Mouse (Mus musculus) embryo, embryonic 11.5 days (tissue): ENCODE results near the gene BC048562.

Source experiments
- DNase-seq: peaks from one replicate; pipeline ENCODE4 v3.0.0-alpha.2; 2012; ENCODE audit warnings: low read depth, low spot score

The BC048562 gene

DNA sequence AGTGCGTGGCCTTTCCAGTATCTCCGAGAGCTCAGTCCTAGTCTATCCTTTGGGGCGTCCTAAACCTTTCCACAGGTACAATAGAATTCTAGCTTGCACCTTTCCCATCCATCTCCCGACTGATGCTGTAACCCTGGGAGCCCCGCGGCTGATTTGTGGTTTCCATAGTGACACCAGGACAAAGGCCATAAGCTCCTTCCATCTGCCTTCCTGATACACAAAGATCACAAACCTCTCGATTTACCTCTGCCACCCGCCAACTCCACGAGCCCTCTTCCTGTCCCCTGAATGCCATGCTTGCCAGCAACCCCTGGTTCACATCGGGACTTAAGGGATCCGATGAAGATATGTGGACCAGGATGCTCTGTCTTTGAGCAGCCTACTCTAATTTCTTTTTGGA, 43.0 kb downstream of the BC048562 start:
- no peak for DNase-seq

DNA sequence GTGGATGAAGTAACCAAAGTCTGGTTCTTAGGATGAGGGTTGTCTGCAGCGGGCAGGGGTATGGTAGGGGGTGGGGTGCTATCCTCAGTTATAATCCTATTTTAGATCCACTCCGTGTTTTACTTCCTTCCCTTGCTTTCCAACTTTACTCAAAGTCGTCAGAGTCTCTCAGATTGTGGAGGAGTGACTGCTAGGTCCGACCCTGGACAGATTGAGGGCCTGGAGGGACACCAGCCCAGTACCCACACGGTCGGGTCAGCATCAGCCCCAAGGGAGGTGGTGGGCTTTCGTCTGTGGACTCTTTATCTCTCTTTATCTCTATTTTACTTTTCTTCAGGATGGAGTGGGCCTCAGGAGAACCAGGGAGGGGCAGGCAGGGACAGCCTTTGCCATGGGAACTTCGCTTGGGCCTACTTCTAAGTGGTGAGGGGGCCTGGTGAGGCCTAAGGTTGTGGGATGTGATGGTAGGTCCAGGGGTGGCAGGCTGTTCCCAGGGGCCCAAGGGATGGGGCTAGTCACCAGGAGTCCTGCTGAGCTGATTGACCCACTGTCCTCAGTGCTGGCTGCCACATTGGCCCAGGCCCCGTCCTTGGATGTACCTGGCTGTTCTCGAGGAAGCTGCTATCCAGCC, 43.6 kb downstream of the BC048562 start, which contains the start of gene Lamb2:
Gene Lamb2, plus strand, starts transcription at position 16 of the 631 bp plus-strand sequence.
- DNase-seq, result peak; percentile 74

GRCm38 (mm10) chr9:108480813-108481519, 44.7 kb downstream of the BC048562 start:
- DNase-seq, result no peak

- no peak for DNase-seq
Observed at GRCm38 (mm10) chr9:108481520-108482210, 45.4 kb downstream of the BC048562 start.

DNA sequence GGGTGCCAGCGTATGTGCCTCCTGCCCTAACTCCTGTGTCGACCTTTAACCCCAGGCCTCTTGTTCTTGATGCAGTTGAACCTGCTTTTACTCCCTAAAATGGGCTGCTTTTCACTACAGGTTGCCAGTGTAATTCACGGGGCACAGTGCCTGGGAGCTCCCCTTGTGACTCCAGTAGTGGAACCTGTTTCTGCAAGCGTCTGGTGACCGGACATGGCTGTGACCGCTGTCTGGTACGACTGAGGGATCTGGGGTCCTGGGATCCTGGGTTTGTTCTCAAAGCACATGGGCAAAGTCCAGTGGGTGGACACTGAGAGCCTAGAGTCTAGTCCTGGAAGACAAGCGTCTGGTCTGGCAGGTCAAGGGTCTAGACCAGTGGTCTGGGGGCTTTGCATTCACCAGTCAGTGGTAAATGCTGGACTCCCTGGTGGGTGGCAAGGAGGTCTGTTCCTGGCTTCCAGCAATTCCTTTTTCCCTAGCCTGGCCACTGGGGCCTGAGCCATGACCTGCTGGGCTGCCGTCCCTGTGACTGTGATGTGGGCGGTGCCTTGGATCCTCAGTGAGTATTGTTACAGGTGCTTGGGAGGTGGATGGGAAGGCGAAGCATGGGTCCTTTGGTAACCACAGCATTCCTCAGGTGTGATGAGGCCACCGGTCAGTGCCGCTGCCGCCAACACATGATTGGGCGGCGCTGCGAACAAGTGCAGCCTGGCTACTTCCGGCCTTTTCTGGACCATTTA, 46.9 kb downstream of the BC048562 start:
- no peak for DNase-seq

- no peak for DNase-seq
Observed at GRCm38 (mm10) chr9:108484021-108484420, 47.7 kb downstream of the BC048562 start.

DNA sequence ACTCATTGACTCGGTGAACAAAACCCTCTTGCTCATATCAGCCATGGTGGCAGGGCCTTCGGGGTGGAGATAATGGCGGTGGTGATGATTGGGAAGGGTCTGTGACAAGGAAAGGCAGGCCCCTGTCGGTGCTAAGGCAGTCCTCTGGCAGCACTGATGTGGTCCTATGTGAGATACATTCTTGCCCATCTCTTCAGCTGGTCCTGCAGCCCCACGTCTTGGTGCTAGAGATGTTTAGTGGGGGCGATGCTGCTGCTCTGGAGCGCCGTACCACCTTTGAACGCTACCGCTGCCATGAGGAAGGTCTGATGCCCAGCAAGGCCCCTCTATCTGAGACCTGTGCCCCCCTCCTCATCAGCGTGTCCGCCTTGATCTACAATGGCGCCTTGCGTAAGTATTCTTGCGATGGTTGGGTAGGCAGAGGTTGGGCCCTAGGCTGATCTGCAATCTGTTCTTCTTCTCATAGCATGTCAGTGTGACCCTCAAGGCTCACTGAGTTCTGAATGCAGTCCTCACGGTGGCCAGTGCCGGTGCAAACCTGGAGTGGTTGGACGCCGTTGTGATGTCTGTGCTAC, 49.1 kb downstream of the BC048562 start:
- no peak for DNase-seq

DNA sequence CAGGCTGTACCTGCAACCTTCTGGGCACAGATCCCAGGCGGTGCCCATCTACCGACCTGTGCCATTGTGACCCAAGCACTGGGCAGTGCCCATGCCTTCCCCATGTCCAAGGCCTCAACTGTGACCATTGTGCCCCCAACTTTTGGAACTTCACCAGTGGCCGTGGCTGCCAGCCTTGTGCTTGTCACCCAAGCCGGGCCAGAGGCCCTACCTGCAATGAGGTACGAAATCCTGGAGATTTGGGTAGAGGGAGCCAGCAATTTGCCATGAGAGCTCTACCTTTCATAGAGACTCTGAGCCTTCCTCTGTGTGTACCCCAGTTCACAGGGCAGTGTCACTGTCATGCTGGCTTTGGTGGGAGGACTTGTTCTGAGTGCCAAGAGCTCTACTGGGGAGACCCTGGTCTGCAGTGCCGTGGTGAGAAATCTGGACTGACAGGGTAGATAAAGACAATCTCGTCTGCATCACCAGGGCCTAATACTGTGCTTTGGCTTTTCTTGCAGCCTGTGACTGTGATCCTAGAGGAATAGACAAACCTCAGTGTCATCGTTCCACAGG, 50.8 kb downstream of the BC048562 start:
- DNase-seq, result no peak

- no peak for DNase-seq
Observed at GRCm38 (mm10) chr9:108488403-108488802, 52.1 kb downstream of the BC048562 start.

DNA sequence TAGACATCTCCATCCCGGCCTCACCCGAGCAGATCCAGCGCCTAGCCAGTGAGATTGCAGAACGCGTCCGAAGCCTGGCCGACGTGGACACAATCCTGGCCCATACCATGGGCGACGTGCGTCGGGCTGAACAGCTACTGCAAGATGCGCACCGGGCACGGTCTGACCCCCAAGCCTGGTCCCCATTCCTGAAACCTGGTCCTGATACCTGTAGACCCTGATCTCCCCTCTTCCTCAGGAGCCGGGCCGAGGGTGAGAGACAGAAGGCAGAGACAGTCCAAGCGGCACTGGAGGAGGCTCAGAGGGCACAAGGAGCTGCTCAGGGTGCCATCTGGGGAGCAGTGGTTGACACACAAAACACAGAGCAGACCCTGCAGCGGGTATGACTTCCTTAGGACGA, 52.9 kb downstream of the BC048562 start:
- no peak for DNase-seq

DNA sequence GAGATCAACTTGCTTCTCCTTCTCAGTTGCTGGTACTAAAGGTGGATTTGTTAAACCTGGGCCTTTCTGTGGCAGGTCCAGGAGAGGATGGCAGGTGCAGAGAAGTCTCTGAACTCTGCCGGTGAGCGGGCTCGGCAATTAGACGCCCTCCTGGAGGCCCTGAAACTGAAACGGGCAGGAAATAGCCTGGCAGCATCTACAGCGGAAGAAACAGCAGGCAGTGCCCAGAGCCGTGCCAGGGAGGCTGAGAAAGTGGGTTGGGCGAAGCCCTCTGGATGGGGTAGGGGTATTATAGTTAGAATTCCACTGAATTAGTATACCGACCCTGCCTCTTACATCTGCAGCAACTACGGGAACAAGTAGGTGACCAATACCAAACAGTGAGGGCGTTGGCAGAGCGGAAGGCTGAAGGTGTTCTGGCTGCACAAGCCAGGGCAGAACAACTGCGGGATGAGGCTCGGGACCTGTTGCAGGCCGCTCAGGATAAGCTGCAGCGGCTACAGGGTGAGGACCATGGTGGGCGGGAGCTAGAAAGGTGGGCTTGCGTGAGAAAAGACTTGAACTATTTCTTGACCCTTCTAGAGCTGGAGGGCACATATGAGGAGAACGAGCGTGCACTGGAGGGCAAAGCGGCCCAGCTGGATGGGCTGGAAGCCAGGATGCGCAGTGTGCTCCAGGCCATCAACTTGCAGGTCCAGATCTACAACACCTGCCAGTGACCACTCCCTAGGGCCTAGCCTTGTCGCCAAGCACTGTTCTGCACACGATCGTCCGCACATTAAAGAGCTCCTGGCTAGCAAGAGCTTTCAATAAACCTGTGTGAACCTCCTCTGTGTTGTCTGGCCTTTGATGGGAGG, 53.6 kb downstream of the BC048562 start:
- DNase-seq, result no peak

DNA sequence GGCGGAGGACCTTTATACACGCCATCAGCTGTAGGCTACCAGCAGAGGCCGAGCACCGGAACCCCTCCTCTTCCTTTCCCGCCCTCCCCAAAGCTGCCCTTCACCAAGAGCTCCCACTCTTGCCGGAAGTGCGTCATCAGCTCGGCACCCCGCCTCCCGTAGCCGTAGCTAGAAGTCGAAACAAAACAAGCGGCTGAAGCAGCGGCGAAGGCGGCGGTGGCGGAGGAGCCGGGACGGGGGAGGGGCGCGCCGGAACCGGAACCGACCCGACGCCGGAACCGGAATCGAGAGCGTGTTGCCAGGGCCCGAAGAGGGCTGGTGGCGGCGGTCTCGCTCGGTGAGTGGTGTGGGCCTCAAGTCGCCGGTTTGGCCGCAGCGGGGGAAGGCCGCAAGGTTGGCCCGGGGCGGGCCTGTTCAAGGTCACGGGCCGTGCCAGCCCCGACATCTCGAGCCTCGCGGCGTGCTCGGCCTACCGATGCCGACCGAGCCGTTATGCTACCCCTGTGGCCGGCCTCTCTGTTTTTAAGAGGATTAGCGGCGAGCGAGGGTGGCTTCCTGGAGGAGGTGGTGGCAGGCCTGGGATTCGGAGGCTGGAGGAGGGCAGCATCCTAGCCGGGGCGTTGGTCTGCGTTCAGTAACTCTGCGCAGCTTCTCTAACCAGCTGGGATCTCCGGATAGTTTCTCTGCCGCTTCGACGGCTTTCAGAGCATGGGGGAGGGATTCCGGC, 54.4 kb downstream of the BC048562 start, which contains the start of gene Usp19:
Gene Usp19, plus strand, starts transcription at position 44 of the 727 bp plus-strand sequence.
- peak; percentile 91 for DNase-seq

GRCm38 (mm10) chr9:108491286-108491580, 55.0 kb downstream of the BC048562 start:
- DNase-seq, result no peak

DNA sequence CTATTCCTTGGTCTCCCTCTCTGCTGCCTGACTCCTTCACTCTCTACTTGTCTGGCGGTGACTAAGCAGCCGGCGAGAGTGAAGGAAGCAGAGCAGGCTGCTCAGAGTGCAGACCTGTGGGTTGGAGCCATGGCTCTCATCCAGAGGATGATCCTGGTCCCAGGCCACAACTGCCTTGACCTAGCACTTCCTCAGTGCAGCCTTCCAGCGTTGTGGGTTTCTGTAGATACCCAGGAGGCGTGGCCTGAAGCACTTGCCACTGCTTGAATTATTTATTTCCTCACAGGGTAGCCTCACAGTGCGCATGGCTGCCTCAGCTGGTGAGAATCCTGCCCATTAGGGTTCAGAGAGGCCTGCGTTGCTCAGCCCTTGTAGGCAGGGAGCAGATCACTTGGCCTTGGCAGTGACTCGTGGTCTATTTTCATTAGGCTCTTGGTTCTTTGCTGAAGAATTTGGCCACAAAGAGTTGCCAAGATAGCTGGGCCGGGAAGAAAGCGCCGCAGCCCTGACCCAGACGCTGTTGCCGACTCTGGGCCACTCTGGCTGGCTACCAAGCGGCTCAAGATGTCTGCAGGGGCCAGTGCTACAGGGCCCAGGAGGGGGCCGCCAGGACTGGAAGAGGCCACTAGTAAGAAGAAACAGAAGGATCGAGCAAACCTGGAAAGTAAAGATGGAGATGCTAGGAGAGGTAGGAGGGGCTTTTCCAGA, 55.9 kb downstream of the BC048562 start:
- DNase-seq, result no peak

GRCm38 (mm10) chr9:108493246-108493645, 57.0 kb downstream of the BC048562 start:
- no peak for DNase-seq

- DNase-seq, result no peak
Observed at GRCm38 (mm10) chr9:108494146-108494825, 58.0 kb downstream of the BC048562 start.

- DNase-seq, result no peak
Observed at GRCm38 (mm10) chr9:108494905-108495304, 58.6 kb downstream of the BC048562 start.
